Mouse (Mus musculus) heart, adult 18-20 months (tissue): ENCODE measurements around the gene Tmem159. TPM values are rescaled to one million over a fixed set of nuclear protein-coding genes. Genes with fewer than 3 reads are reported as not detected.

Experiments
- DNase-seq, 2 experiments: peaks; one replicate each; pipeline ENCODE4 v3.0.0; 2021 to 2022; ENCODE audit warnings: mixed read lengths in 1 of 2
- long read RNA-seq, 2 experiments: library from polyadenylated mRNA; stranded (forward); transcript quantifications; one replicate each; pipeline ENCODE4 v2.0.0; 2021
- total RNA-seq, 2 experiments: library from RNA; stranded (reverse); gene quantifications; 2 replicates each; pipeline ENCODE4 v1.2.3; 2021

Tmem159 gene
- 10 to 100 TPM; 25.9 to 26.0 TPM for total RNA-seq
- long read RNA-seq, experiment 1, transcript Tmem159-201 (5 exons, 1,484 nt) = major isoform, 27 of 36 reads
- long read RNA-seq, experiment 1, partial matches to known transcripts = 4 of 36 reads
- long read RNA-seq, experiment 1, other reads (novel, unspliced or antisense) = 5 of 36 reads
- long read RNA-seq, experiment 2, transcript Tmem159-201 (5 exons, 1,484 nt) = major isoform, 16 of 21 reads
- long read RNA-seq, experiment 2, partial matches to known transcripts = 5 of 21 reads
- long read RNA-seq, experiment 2, other reads (novel, unspliced or antisense) = 0 of 21 reads

DNA sequence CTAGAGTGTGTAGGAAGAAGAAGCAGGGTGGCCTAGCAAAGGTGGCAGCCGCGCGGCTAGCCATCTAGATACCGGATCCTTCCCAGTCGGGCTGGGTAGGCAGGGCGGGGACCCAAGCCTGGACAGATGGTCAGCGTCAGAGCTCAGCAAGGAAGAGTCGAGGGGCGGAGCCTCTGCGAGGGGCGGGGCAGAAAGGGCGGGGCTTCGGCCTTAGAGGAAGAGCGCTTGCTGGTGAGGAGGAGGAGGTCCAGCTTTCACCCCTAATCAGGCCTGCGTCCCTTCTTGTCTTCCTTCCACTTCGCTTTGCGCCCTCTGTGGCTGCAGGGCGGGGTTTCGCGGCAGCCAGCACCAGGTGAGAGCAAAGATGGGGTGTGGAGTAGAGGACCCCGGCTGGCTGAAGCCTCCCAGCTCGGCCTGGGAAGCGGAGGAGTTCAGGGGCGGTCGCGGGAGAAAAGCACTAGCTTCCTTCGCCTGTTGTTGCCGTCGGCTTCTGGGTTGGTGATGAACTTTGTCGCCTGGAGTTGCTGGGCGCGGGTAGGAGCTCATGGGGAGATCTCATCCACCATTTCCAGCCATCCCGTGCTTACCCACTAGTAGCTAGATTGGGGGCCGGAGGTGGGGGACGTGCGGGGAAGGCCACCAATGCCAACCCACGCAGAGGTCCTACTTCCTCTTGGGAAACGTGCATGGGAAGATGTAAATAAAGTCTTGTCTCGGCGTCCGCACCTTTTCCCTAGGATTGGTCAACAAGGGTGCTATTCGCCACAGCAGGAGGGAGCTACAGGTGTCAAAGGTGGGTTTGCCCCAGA lies at the start of gene Tmem159:
TSS of gene Tmem159 (plus strand) at position 190 of the 809 bp plus-strand sequence.
- peak; percentile 93 to 97 for DNase-seq

GRCm38 (mm10) chr7:120054016-120054415 lies 48.1 kb upstream of the Tmem159 start:
- DNase-seq = no peak

- DNase-seq = peak; percentile 6 to 22
These were observed 46.7 kb upstream of the Tmem159 start for GRCm38 (mm10) chr7:120055479-120055878.

DNA sequence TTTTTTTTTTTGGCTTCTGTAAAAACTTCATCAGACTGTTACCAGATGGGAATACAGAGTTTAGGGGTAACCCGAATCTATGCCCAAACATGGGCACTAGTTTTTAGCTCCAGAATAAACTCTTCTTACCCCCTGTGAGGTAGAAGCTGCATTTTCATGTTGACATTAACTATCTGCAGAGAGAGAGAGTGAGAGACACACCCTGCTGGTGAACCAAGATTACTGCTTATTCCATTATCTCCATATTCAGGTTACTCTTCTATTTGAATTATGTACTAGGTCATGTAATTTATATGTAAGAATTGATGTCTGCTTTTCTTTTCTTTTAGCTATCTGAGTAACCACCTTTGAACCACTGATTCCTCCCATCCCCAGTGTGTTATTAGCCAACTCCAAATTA lies 38.1 kb upstream of the Tmem159 start:
- no peak for DNase-seq

DNA sequence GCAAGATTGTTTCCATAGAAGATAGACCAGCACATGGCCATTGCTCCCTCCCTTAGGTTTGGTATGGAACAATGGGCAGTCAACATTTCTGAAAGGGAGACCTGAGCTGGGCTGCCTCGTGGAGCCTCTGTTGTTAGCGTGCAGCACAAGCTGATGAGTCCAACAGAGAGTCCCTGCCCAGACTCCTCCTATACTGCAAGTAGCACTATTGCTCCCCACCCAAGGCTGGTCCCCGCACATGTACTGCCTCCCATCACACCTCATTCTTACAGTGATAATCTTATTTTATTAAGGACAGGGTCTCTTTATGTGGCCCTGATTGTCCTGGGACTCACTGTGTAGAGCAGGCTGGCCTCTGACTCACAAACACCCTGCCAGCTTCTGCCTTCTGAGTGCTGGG lies 34.0 kb upstream of the Tmem159 start:
- DNase-seq = no peak

- no peak for DNase-seq
These were observed 33.0 kb upstream of the Tmem159 start for GRCm38 (mm10) chr7:120069164-120069563.

GRCm38 (mm10) chr7:120080177-120080576 lies 22.0 kb upstream of the Tmem159 start:
- no peak for DNase-seq

- peak in 1 of 2 experiments; percentile 7 for DNase-seq
These were observed 9.1 kb upstream of the Tmem159 start for GRCm38 (mm10) chr7:120093033-120093432.

- peak in 1 of 2 experiments; percentile 31 for DNase-seq
These were observed 7.9 kb upstream of the Tmem159 start for GRCm38 (mm10) chr7:120094216-120094615.

GRCm38 (mm10) chr7:120095180-120095579 lies 7.0 kb upstream of the Tmem159 start, which contains the start of gene Dnah3:
TSS of gene Dnah3 (minus strand) at chr7:120095280.
- no peak for DNase-seq

- DNase-seq = peak; percentile 62 to 84
These were observed 4.3 kb upstream of the Tmem159 start for GRCm38 (mm10) chr7:120097845-120098244.

- peak; percentile 64 to 88 for DNase-seq
These were observed 3.8 kb upstream of the Tmem159 start for GRCm38 (mm10) chr7:120098403-120098802.

DNA sequence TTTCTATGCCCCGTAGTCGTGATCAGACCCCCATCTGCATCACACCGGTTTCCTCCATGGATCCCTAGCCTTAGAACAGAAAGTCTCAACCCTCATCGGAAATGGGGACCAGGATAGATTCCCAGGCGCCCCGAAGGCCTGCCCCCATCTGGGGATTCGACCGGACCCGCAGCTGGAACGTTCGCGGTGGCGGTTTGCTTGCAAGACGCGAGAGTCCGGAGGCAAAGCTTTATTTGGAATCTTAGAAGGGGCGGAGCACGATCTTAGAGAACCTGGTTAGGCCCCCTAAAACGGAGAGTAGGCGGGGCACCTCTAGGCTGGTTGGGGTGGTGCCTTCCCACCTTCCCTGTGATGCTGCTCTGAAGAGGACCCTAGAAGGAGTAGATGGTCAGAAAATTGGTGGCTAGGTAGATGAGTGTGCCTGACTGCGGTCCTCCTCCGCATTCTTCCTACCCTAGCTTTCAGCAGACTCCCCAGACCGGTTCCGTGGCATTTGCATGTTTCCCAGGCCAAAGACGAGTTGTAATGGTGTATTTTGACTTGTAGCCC lies 940 bp downstream of the Tmem159 start:
- peak; percentile 44 to 63 for DNase-seq

DNA sequence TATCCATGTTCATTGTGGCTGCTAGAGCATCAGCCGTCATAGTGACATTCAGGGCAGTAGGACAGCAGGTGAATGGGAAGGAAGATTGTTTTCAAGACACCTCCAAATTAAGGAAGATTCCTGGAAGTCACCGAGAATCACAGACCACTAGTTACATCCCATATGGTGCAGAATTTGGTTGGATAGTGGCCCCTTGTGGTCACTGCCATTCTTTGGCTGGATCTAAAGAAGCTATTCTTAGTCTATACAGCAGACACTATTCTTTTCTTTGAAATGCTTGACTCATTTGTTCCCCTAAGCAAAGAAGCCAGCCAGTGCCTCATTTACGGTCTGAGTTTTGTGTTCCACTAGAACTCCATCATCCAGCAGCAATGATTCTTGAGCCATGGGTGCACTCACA lies 2.8 kb downstream of the Tmem159 start:
- no peak for DNase-seq

- peak in 1 of 2 experiments; percentile 51 for DNase-seq
These were observed 4.2 kb downstream of the Tmem159 start for GRCm38 (mm10) chr7:120106356-120106755.

DNA sequence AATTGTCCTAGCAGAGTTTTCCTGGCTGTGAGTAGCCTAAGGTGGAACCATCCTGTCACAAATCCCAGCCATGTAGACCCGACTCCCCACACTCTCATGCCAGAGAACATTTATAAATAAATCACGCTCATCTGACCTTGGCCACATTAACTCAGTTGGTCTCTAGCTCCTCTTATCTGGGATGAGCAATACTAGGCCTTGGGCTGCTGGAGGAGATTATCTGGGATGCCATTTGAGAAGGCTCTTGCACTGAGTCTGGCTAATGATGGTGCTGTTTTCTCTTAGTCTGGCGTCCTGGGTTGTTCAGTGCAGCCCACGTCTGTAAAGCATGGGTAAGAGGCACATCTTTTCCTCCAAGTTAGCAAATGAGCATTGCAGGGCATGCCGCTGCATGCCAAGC lies 7.5 kb downstream of the Tmem159 start:
- DNase-seq = no peak

DNA sequence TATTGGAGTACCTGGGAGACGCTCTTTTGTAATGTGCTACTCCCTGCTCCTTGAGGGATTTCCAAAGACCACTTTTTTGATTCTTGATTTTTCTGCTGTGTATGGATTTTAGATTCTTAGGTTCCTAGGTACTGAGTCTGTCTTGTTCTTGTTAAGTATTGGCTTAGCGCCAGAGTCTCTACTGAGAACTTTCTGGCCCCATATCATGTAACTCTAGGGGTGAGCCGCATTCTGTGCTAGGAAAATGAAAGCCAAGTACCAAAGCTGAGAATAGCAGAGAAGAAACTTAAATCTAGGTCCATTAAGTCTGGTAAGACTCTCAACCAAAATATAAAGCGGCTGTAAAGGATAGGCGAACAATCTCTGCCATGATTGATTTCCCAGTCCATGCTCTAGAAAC lies 14.8 kb downstream of the Tmem159 start:
- no peak for DNase-seq

DNA sequence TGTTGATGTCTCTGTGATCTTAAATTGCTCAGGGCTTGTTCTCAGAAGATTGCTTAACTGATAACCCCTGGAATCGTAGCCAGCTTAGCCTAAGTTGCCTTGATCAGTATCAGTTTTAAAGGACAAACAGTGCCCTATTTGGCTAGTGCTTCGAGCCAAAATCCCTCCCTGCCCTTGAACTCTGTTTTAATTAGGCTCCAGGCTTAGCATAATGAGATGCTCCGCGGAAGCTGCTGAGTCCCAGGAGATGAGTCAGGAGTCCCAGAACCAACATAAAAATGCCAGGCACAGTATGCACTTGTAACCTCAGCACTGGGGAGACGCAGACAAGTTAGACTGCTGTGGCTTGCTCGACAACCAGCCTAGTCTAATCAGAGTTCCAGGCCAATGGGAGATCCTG lies 15.4 kb downstream of the Tmem159 start:
- DNase-seq = no peak

- DNase-seq = peak; percentile 67 to 70
These were observed 21.6 kb downstream of the Tmem159 start for GRCm38 (mm10) chr7:120123776-120124175.

DNA sequence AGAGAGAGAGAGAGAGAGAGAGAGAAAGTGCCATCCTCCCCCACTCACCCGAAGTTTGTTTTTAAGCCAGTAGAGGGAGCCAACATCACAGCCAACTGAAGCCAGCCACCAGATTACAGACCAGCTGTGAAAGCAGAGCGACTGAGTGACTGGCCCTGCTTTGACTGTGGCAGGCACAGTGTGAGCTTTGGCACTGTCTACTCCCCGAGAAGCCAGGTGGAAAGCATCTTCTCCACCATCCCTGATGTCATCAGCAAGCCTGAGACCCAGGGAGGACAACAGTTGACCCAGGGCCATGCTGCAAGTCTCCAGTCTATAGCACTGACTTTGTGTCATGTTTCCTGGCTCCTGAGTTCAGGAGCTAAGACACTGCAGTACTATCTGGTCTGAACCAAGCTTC lies 22.7 kb downstream of the Tmem159 start:
- DNase-seq = peak; percentile 78 to 83

GRCm38 (mm10) chr7:120126976-120127685 lies 25.0 kb downstream of the Tmem159 start:
- no peak for DNase-seq

DNA sequence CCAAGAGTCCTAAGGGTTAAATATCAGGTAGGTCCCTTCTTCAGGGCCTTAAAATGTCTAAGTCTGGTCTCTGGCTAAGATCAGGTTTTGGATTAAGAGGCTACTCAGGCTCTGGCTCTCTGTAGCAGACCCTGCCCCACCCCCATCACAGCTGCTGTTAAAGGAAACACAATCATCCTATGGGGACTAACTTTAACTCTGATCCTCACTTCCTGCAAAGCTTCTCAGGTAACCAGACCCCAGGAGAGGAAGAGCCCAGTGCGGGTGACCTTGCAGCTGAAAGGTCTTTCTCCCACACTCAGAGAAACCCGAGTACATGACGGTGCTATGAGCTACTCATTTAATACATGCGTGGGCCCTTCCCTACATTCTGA lies 25.5 kb downstream of the Tmem159 start:
- DNase-seq = no peak
